Mouse (Mus musculus) neural tube, postnatal 0 days (tissue): ENCODE results near the gene Eif3k. TPM values are rescaled to one million over a fixed set of nuclear protein-coding genes. Genes with fewer than 3 reads are reported as not detected.

Experiments
- polyA plus RNA-seq: library from polyadenylated mRNA; unstranded; fragments of >200 nt; fragmentation: Nextera tagmentation; extraction: Ambion mirVana; gene quantifications from 2 replicates; pipeline ENCODE4 v1.2.1, GENCODE M21; 2015

Gene Eif3k
- polyA plus RNA-seq, result 307 and 320 TPM in 2 replicates

DNA sequence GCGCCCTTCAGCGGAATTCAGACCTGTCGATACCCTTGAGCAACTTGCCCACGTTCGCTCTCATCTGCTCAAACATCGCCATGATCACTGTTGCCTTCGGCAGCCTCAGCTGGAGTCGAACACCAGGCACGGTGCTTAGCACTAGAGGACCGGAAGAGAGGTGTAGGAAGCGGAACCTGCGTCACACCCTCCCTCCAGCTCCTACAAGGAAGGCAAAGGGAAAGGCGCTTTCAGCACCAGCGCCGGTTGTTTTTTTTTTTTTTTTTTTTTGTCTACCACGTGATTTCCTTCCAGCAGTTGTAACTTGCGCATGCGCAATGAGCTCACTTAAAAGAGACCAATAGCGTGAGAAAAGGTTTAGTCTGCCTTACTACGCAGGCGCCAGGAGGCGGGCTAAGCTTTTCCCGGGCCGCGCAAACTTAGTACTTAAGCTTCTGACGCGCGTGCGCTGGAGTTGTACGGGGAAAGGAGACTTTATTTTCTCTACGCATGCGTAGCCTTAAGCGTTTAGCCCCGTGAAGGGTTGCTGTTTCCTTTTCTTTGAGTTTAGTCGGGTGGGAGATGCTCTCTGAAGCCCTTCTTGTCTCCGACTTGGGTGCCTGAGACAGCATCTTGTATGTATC lies at the start of gene Eif3k, which contains the start of gene Map4k1:
Gene Eif3k (minus strand): TSS at position 214 of the 623 bp plus-strand sequence.
Gene Map4k1 (plus strand): TSS at position 400 of the 623 bp plus-strand sequence.

DNA sequence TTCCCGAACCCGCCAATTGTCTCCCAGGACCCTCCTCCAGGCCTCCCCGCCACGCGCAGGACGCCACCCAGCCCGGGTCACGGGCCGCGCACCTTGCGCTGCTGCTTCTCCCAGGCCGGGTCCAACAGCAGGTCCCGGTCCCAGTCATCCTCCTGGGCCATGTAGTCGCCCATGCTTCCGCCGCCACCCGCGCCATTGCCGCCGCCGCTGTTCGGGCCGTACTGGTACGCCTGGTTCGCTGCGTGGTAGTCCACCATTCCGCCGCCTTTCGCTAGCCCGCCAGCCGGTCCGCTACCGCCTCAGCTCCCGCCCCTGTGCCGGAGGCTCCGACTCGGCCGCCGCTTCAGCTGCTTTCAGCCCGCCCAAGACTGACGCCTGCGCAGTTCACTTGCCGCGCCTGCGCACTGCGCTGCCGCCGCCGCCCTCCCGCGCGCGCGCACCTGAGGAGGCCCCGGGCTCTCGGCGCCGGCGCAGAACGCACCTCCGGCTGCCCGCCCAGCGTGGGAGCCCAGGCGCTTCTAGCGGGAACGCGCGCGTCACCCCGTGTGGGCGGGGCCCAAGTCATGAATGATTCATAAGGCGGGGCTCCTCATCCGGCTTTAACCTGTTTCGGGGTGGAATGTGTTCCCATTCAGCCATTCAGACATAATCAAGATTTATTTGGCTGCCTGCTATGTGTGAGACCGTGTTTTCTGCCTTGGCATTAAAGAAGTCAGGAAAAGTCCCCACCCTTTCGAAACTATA lies 19.6 kb downstream of the Eif3k start, which contains the start of gene Actn4:
Gene Actn4 (minus strand): TSS at position 414 of the 744 bp plus-strand sequence.

Other genes with a start within 250 kb of the Eif3k start
- 125 and 130 TPM in 2 replicates for gene Mrps12, start 240.0 kb downstream of the Eif3k start, polyA plus RNA-seq
- 18.5 and 21.8 TPM in 2 replicates for gene Sars2, start 239.9 kb downstream of the Eif3k start, polyA plus RNA-seq
- gene Ccer2, start 225.7 kb downstream of the Eif3k start, polyA plus RNA-seq, result 1.5 and 2.1 TPM in 2 replicates
- 154 and 178 TPM in 2 replicates for gene Sirt2, start 215.1 kb downstream of the Eif3k start, polyA plus RNA-seq
- gene Nfkbib, start 214.4 kb downstream of the Eif3k start, polyA plus RNA-seq, result 77.9 and 82.5 TPM in 2 replicates
- 2.5 TPM in 2 replicates for gene Rinl, start 192.9 kb downstream of the Eif3k start, polyA plus RNA-seq
- 155 and 161 TPM in 2 replicates for gene Hnrnpl, start 173.3 kb downstream of the Eif3k start, polyA plus RNA-seq
- gene Ech1, start 156.6 kb downstream of the Eif3k start, polyA plus RNA-seq, result 135 and 151 TPM in 2 replicates
- 6.1 and 7.7 TPM in 2 replicates for gene Lgals4, start 148.0 kb downstream of the Eif3k start, polyA plus RNA-seq
- gene Lgals7, start 118.0 kb downstream of the Eif3k start, polyA plus RNA-seq, result 3.5 and 4.3 TPM in 2 replicates
- gene Capn12, start 100.4 kb downstream of the Eif3k start, polyA plus RNA-seq, result 0.43 and 0.56 TPM in 2 replicates
- gene Actn4, start 19.5 kb downstream of the Eif3k start, polyA plus RNA-seq, result 110 and 120 TPM in 2 replicates
- gene Map4k1, start 186 bp upstream of the Eif3k start, polyA plus RNA-seq, result 11.8 and 12.8 TPM in 2 replicates
- gene Ryr1, start 143.3 kb upstream of the Eif3k start, polyA plus RNA-seq, result 11.1 and 15.3 TPM in 2 replicates
- 0.90 and 1.4 TPM in 2 replicates for gene Rasgrp4, start 153.0 kb upstream of the Eif3k start, polyA plus RNA-seq
- 79.0 and 80.4 TPM in 2 replicates for gene Fam98c, start 174.4 kb upstream of the Eif3k start, polyA plus RNA-seq
- gene Ggn, start 188.3 kb upstream of the Eif3k start, polyA plus RNA-seq, result 0.28 and 0.55 TPM in 2 replicates
- 12.6 and 14.1 TPM in 2 replicates for gene Spred3, start 188.5 kb upstream of the Eif3k start, polyA plus RNA-seq
- gene Psmd8, start 198.8 kb upstream of the Eif3k start, polyA plus RNA-seq, result 278 and 284 TPM in 2 replicates
- 1.1 and 3.3 TPM in 2 replicates for gene Catsperg1, start 232.2 kb upstream of the Eif3k start, polyA plus RNA-seq